Mouse (Mus musculus) effector memory CD4-positive, alpha-beta T cell, adult 7 months (primary cell): Measurements from ENCODE around the gene Olfr1393. TPM values are rescaled to one million over a fixed set of nuclear protein-coding genes. Genes with fewer than 3 reads are reported as not detected.

Source experiments
- polyA plus RNA-seq: library from polyadenylated mRNA; unstranded; fragments of 100-300 nt; shearing (Covaris generic); gene quantifications from one replicate; pipeline ENCODE4 v1.2.1, GENCODE M21; 2017

Olfr1393 gene
- not detected for polyA plus RNA-seq

GRCm38 (mm10) chr11:49278222-49278621, at the start of gene Olfr1393:
Olfr1393 (plus strand) TSS chr11:49278304.

DNA sequence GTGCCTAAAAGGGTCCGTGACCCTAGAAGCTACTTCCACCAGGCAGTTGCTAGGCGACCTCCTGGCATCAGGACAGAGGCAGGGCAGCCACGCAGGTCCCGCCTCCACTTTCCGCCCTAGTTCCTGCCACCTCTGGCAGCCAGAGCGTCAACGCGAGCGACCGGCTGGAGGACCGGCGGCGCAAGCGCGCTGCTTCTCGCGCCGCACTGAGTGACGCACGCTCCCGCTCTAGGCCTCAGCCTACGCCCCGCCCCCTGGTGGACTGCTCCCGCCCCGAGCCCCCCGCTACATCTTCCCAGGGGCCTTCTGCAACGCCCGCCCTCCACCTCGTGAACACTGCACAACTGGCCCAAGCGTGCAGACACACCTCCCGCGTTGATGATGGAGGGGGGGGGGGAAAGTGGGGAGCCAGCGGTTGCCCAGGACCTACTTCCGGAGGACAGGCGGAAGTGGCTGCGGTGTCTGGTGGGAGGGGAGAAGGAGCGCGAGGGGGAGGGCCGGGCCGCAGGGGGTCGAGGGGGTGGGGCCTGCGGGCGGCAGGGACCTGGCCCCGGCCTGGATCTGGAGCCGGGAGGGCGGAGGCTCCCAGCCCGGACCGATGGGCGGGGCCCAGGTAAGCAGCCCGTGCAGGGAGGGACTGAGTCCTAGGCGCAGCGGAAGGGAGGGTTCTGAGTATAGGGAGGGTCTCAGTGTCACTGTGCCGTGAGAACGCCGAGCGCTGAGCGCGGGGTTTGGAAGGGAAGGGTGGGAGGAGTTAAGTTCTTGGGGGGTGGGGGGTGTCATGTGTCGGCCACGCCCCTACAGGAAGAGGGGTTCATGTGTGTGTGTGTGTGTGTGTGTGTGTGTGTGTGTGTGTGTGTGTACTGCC, 34.1 kb upstream of the Olfr1393 start, which contains the start of gene Mgat1:
Gene Mgat1, plus strand, starts transcription at position 465 of the 868 bp plus-strand sequence.

GRCm38 (mm10) chr11:49284982-49285381, 6.9 kb downstream of the Olfr1393 start, which contains the start of gene Olfr1392:
Olfr1392 (plus strand) TSS chr11:49285282.

GRCm38 (mm10) chr11:49304441-49304840, 26.3 kb downstream of the Olfr1393 start, which contains the start of gene Olfr10:
Olfr10 (plus strand) TSS chr11:49304741.

GRCm38 (mm10) chr11:49322442-49322841, 44.3 kb downstream of the Olfr1393 start, which contains the start of gene Olfr1391:
Olfr1391 (plus strand) TSS chr11:49322742.

Other genes starting within 250 kb of the Olfr1393 start
- gene 9930111J21Rik2, start 227.1 kb upstream of the Olfr1393 start, polyA plus RNA-seq: 78.1 TPM
- gene Tgtp2, start 214.1 kb upstream of the Olfr1393 start, polyA plus RNA-seq: 80.7 TPM
- 156 TPM for gene Ifi47, start 201.7 kb upstream of the Olfr1393 start, polyA plus RNA-seq
- not detected for gene Olfr1396, start 163.4 kb upstream of the Olfr1393 start, polyA plus RNA-seq
- gene Olfr1395, start 136.0 kb upstream of the Olfr1393 start, polyA plus RNA-seq: 0.17 TPM
- not detected for gene Olfr1394, start 123.9 kb upstream of the Olfr1393 start, polyA plus RNA-seq
- 0.40 TPM for gene Btnl9, start 91.1 kb upstream of the Olfr1393 start, polyA plus RNA-seq
- gene Zfp62, start 75.0 kb upstream of the Olfr1393 start, polyA plus RNA-seq: 79.0 TPM
- 28.7 TPM for gene Mgat1, start 34.1 kb upstream of the Olfr1393 start, polyA plus RNA-seq
- gene Olfr1392, start 7.0 kb downstream of the Olfr1393 start, polyA plus RNA-seq: 0.21 TPM
- not detected for gene Olfr10, start 26.4 kb downstream of the Olfr1393 start, polyA plus RNA-seq
- not detected for gene Olfr1391, start 44.4 kb downstream of the Olfr1393 start, polyA plus RNA-seq
- 0.26 TPM for gene Olfr1390, start 56.9 kb downstream of the Olfr1393 start, polyA plus RNA-seq
- gene Olfr1389, start 144.8 kb downstream of the Olfr1393 start, polyA plus RNA-seq: 0.10 TPM
- not detected for gene Olfr1388, start 158.3 kb downstream of the Olfr1393 start, polyA plus RNA-seq
- gene Olfr1387, start 177.0 kb downstream of the Olfr1393 start, polyA plus RNA-seq: 0.12 TPM
- not detected for gene Olfr1386, start 186.7 kb downstream of the Olfr1393 start, polyA plus RNA-seq
- 0.38 TPM for gene Olfr1385, start 210.8 kb downstream of the Olfr1393 start, polyA plus RNA-seq
- not detected for gene Olfr1384, start 228.4 kb downstream of the Olfr1393 start, polyA plus RNA-seq
- gene Olfr1383, start 241.3 kb downstream of the Olfr1393 start, polyA plus RNA-seq: not detected
- gene Olfr1382, start 249.9 kb downstream of the Olfr1393 start, polyA plus RNA-seq: not detected